Mouse (Mus musculus) large intestine, adult 2 months (tissue): ENCODE measurements around the gene Gm10799. TPM values are rescaled to one million over a fixed set of nuclear protein-coding genes. Genes with fewer than 3 reads are reported as not detected.
A peak's percentile ranks its signal among the peaks of the same experiment; 100 is the strongest.
"Not testable (repeated sequence)": the region's sequence is repeated elsewhere in the genome, so short reads cannot be mapped to it uniquely, and the experiment has no call there.

Experiments used
- DNase-seq: peaks from one replicate; pipeline ENCODE4 v3.0.0-alpha.2; 2012; ENCODE audit warnings: low read depth, low spot score
- WGBS: fragments of 180-500 bp; shearing (Covaris S2); methylation state at CpG from one replicate; pipeline ENCODE4 v1.1.7; 2018; 5-methylcytosine and 5-hydroxymethylcytosine counted together
- polyA plus RNA-seq: library from polyadenylated mRNA; depleted of rRNA; stranded (reverse); fragments of >200 nt; gene quantifications from 2 replicates; pipeline ENCODE4 v1.2.3, GENCODE M21; 2012

Gm10799 gene
- polyA plus RNA-seq, 1 experiment: not detected

GRCm38 (mm10) chr2:104078285-104078684 is 9.9 kb upstream of the Gm10799 start:
- not testable (repeated sequence) for DNase-seq
- 64% methylated on average over 5 of the region's 5 CpGs for WGBS

GRCm38 (mm10) chr2:104069704-104070185 is 1.4 kb upstream of the Gm10799 start, which contains the start of gene Cd59b:
Gene Cd59b, plus strand, starts transcription at chr2:104069849.
- WGBS: 7% methylated on average over 13 of the region's 13 CpGs
- peak; percentile 28 for DNase-seq

GRCm38 (mm10) chr2:104065526-104065925 is 2.8 kb downstream of the Gm10799 start, which contains the start of gene Gm10912:
Gene Gm10912, plus strand, starts transcription at chr2:104065826.
- 81% methylated on average over 6 of the region's 6 CpGs for WGBS
- DNase-seq: not testable (repeated sequence)

- WGBS: 69% methylated on average over 2 of the region's 2 CpGs
- no peak for DNase-seq
Observed at GRCm38 (mm10) chr2:104064152-104064551, 4.2 kb downstream of the Gm10799 start.

- DNase-seq: no peak
Observed at GRCm38 (mm10) chr2:104062665-104063064, 5.7 kb downstream of the Gm10799 start.

- 97% methylated on average over 6 of the region's 6 CpGs for WGBS
- DNase-seq: no peak
Observed at GRCm38 (mm10) chr2:104060996-104061395, 7.4 kb downstream of the Gm10799 start.

GRCm38 (mm10) chr2:104059786-104060185 is 8.6 kb downstream of the Gm10799 start:
- WGBS: 79% methylated on average over 10 of the region's 10 CpGs

GRCm38 (mm10) chr2:104058954-104059353 is 9.4 kb downstream of the Gm10799 start:
- DNase-seq: no peak

More at GRCm38 (mm10) chr2:104059786-104060185, 8.6 kb downstream of the Gm10799 start:
- DNase-seq: no peak

GRCm38 (mm10) chr2:104058381-104058780 is 10.0 kb downstream of the Gm10799 start:
- no peak for DNase-seq
- 88% methylated on average over 1 of the region's 1 CpGs for WGBS

More at GRCm38 (mm10) chr2:104058954-104059353, 9.4 kb downstream of the Gm10799 start:
- WGBS: 91% methylated on average over 4 of the region's 4 CpGs

- DNase-seq: no peak
- 72% methylated on average over 1 of the region's 1 CpGs for WGBS
Observed at GRCm38 (mm10) chr2:104044479-104045080, 23.8 kb downstream of the Gm10799 start.

GRCm38 (mm10) chr2:104043624-104044478 is 24.5 kb downstream of the Gm10799 start:
- DNase-seq: no peak
- 59% methylated on average over 5 of the region's 5 CpGs for WGBS

- WGBS: 94% methylated on average over 15 of the region's 15 CpGs
Observed at GRCm38 (mm10) chr2:104042766-104043165, 25.6 kb downstream of the Gm10799 start.

GRCm38 (mm10) chr2:104041632-104042031 is 26.7 kb downstream of the Gm10799 start:
- DNase-seq: no peak

More at GRCm38 (mm10) chr2:104042766-104043165, 25.6 kb downstream of the Gm10799 start:
- no peak for DNase-seq

GRCm38 (mm10) chr2:104038236-104038635 is 30.1 kb downstream of the Gm10799 start:
- no peak for DNase-seq
- 82% methylated on average over 2 of the region's 2 CpGs for WGBS

More at GRCm38 (mm10) chr2:104041632-104042031, 26.7 kb downstream of the Gm10799 start:
- WGBS: 33% methylated on average over 5 of the region's 5 CpGs

- DNase-seq: no peak
- 71% methylated on average over 3 of the region's 3 CpGs for WGBS
Observed at GRCm38 (mm10) chr2:104036316-104036715, 32.0 kb downstream of the Gm10799 start.

- WGBS: 82% methylated on average over 6 of the region's 6 CpGs
- DNase-seq: no peak
Observed at GRCm38 (mm10) chr2:104035595-104035994, 32.8 kb downstream of the Gm10799 start.

- 38% methylated on average over 3 of the region's 3 CpGs for WGBS
- no peak for DNase-seq
Observed at GRCm38 (mm10) chr2:104034832-104035472, 33.4 kb downstream of the Gm10799 start.

- 90% methylated on average over 3 of the region's 3 CpGs for WGBS
- DNase-seq: no peak
Observed at GRCm38 (mm10) chr2:104032056-104032455, 36.3 kb downstream of the Gm10799 start.

GRCm38 (mm10) chr2:104030381-104030780 is 38.0 kb downstream of the Gm10799 start:
- no peak for DNase-seq
- 71% methylated on average over 3 of the region's 3 CpGs for WGBS

GRCm38 (mm10) chr2:104029074-104029473 is 39.3 kb downstream of the Gm10799 start:
- WGBS: 49% methylated on average over 2 of the region's 2 CpGs
- DNase-seq: no peak
